In the genomic region with DNA sequence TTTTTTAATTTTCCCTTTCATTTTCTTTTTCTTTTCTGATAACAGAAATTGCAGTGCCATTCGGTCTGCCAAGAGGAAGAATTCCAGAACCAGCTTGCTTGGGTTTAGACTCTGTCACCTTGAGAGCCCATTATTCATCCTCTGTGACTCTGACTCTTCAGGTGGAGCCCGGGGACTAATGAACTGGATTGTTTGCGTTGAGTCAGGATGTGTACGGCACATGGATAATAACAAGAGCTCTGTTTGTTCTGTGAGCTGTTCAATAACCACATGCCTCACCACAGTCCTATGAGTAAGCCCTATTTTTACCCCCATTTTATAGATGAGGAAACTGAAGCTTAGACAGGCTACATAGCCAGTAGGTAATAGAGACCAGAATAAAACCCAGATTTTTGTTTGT, we compare ENCODE assay signal across 20 mouse cellular contexts. TPM values are rescaled to one million over a fixed set of nuclear protein-coding genes. Genes with fewer than 3 reads are reported as not detected.
DNase-seq lines count a peak whose midpoint lies in the region; ATAC-seq and TF ChIP-seq lines count a peak whose summit lies in the region.
"Had no signal": no experiment of that assay in that cellular context is flagged by ENCODE, and none has a peak within 500 bp of the region (broad histone marks: within the 10 kb centered on the region; RNA-seq: fewer than 3 reads in every experiment).

No protein-coding gene starts in this region.

- no peak overlapping the region for H3K4me3 ChIP-seq in liver, embryonic 11.5 days (ENCODE audit: low read depth, low read length)
- no peak overlapping the region for H3K4me3 ChIP-seq in intestine, postnatal 0 days (ENCODE audit: low read depth, low read length)
- no peak overlapping the region for H3K4me3 ChIP-seq in forebrain, embryonic 16.5 days (replicated peaks; ENCODE audit: low read length)
- H3K4me3 ChIP-seq: forebrain, embryonic 12.5 days; gastrocnemius, adult 2 months; hindbrain, embryonic 15.5 days; limb, embryonic 15.5 days had no signal

- ATAC-seq in liver, embryonic 11.5 days (replicated peaks; ENCODE audit: low FRiP score) = no peak
- peak; percentile 85 for ATAC-seq in intestine, postnatal 0 days
- ATAC-seq in forebrain, embryonic 16.5 days = no peak

- TF ChIP-seq CTCF in intestine, postnatal 0 days (IDR thresholded peaks at IDR 0.05; ENCODE audit: low read depth) = no peak

- H3K27ac ChIP-seq in liver, embryonic 11.5 days (ENCODE audit: low read depth, low read length) = no peak overlapping the region
- peak overlapping the region; percentile 85; the same call in 1 of the 2 replicates for H3K27ac ChIP-seq in intestine, postnatal 0 days (ENCODE audit: low read depth, low read length)
- H3K27ac ChIP-seq in forebrain, embryonic 16.5 days (ENCODE audit: low read length) = no peak overlapping the region
- H3K27ac ChIP-seq: forebrain, embryonic 12.5 days; gastrocnemius, adult 2 months; hindbrain, embryonic 15.5 days; kidney, postnatal 0 days; limb, embryonic 15.5 days had no signal

- H3K9ac ChIP-seq in liver, embryonic 11.5 days (ENCODE audit: low read depth, low read length) = no peak overlapping the region
- H3K9ac ChIP-seq in intestine, postnatal 0 days (ENCODE audit: low read depth, low read length) = no peak overlapping the region
- no peak overlapping the region for H3K9ac ChIP-seq in forebrain, embryonic 16.5 days (replicated peaks; ENCODE audit: low read depth, low read length)
- H3K9ac ChIP-seq: forebrain, embryonic 12.5 days; hindbrain, embryonic 15.5 days; limb, embryonic 15.5 days had no signal

- no peaks in the 10 kb centered on the region for H3K27me3 ChIP-seq in liver, embryonic 11.5 days (replicated peaks; ENCODE audit: control insufficient read depth, insufficient read depth, low read length)
- no peaks in the 10 kb centered on the region for H3K27me3 ChIP-seq in intestine, postnatal 0 days (replicated peaks; ENCODE audit: control insufficient read depth, insufficient read depth, low read length)
- H3K27me3 ChIP-seq in forebrain, embryonic 16.5 days (replicated peaks; ENCODE audit: control insufficient read depth, insufficient read depth, low read length) = no peaks in the 10 kb centered on the region
- H3K27me3 ChIP-seq: forebrain, embryonic 12.5 days; hindbrain, embryonic 15.5 days; limb, embryonic 15.5 days had no signal

- whole genome bisulfite sequencing in liver, embryonic 11.5 days = 73% methylated on average over 4 of the region's 4 CpGs
- 19% methylated on average over 4 of the region's 4 CpGs for WGBS in intestine, postnatal 0 days
- WGBS in forebrain, embryonic 16.5 days = 80% methylated on average over 4 of the region's 4 CpGs

- H3K4me1 ChIP-seq in liver, embryonic 11.5 days (replicated peaks; ENCODE audit: control insufficient read depth, insufficient read depth, low read length) = no peaks in the 10 kb centered on the region
- no peaks in the 10 kb centered on the region for H3K4me1 ChIP-seq in intestine, postnatal 0 days (replicated peaks; ENCODE audit: control insufficient read depth, insufficient read depth, low read length)
- H3K4me1 ChIP-seq in forebrain, embryonic 16.5 days (replicated peaks; ENCODE audit: control insufficient read depth, insufficient read depth, low read length) = no peaks in the 10 kb centered on the region
- H3K4me1 ChIP-seq: forebrain, embryonic 12.5 days; hindbrain, embryonic 15.5 days; limb, embryonic 15.5 days had no signal

- H3K36me3 ChIP-seq in liver, embryonic 11.5 days (ENCODE audit: control insufficient read depth, insufficient read depth, low read length) = no peaks in the 10 kb centered on the region
- no peaks in the 10 kb centered on the region for H3K36me3 ChIP-seq in intestine, postnatal 0 days (ENCODE audit: control insufficient read depth, insufficient read depth)
- H3K36me3 ChIP-seq in forebrain, embryonic 16.5 days (ENCODE audit: control insufficient read depth, insufficient read depth) = no peaks in the 10 kb centered on the region
- H3K36me3 ChIP-seq: forebrain, embryonic 12.5 days; hindbrain, embryonic 15.5 days; limb, embryonic 15.5 days had no signal

- no peak overlapping the region for H3K4me2 ChIP-seq in liver, embryonic 11.5 days
- no peak overlapping the region; the same call in 1 of the 2 replicates for H3K4me2 ChIP-seq in intestine, postnatal 0 days (replicated peaks; ENCODE audit: low read depth)
- no peak overlapping the region for H3K4me2 ChIP-seq in forebrain, embryonic 16.5 days (ENCODE audit: low read length)
- H3K4me2 ChIP-seq: forebrain, embryonic 12.5 days; hindbrain, embryonic 15.5 days; limb, embryonic 15.5 days; midbrain, embryonic 11.5 days had no signal

- peak; percentile 16 for DNase-seq in liver, embryonic 11.5 days (ENCODE audit: low spot score)
- DNase-seq in liver (no peak), NIH3T3 (ENCODE audit: low read depth) (peak; percentile 17)
- peak; percentile 61 for DNase-seq in yolk sac, embryonic 10.5 days (ENCODE audit: low spot score)
- DNase-seq in ovary, postnatal 10 days (ENCODE audit: low spot score) = no peak
- no peak for DNase-seq in embryo, embryonic 10 days (ENCODE audit: low spot score)
- DNase-seq: cerebellum, adult 18-20 months; cerebellum, postnatal 36 days; heart, postnatal 4 days; left cerebral cortex, postnatal 4 days; right cerebral cortex, postnatal 14 days; thymus, postnatal 14 days had no signal

- peaks cover 5% of the 10 kb centered on the region; the same call in 1 of the 2 replicates for H3K9me3 ChIP-seq in liver, embryonic 11.5 days (ENCODE audit: control insufficient read depth, low read length)
- H3K9me3 ChIP-seq in intestine, postnatal 0 days (ENCODE audit: control insufficient read depth) = no peaks in the 10 kb centered on the region
- H3K9me3 ChIP-seq in forebrain, embryonic 16.5 days (ENCODE audit: control insufficient read depth, low read length) = no peaks in the 10 kb centered on the region
- H3K9me3 ChIP-seq: limb, embryonic 15.5 days had no signal

RNA-seq across cellular contexts. Expression of a gene that starts 29.7 kb away (rescaled TPM):
- 18.0 and 21.2 TPM in 2 replicates for polyA plus RNA-seq in liver, embryonic 11.5 days (2014; fragmentation: Nextera tagmentation; extraction: Ambion mirVana)
- 28.0 and 34.5 TPM in 2 replicates for polyA plus RNA-seq in intestine, postnatal 0 days (2015; fragmentation: Nextera tagmentation; extraction: Ambion mirVana)
- polyA plus RNA-seq in forebrain, embryonic 16.5 days (2015; fragmentation: Nextera tagmentation; extraction: Ambion mirVana) = 149 and 198 TPM in 2 replicates

Comparison
In these comparisons a context has a peak if more than half of its experiments do, and no peak if none do; other contexts are left out.
1. DNase-seq: peak in liver, embryonic 11.5 days (single experiment), NIH3T3 (single experiment) and yolk sac, embryonic 10.5 days (single experiment); none in liver (single experiment), ovary, postnatal 10 days (single experiment) and embryo, embryonic 10 days (single experiment).